Mouse (Mus musculus) testis, adult 2 months (tissue): Measurements from ENCODE around the gene Myl3. TPM values are rescaled to one million over a fixed set of nuclear protein-coding genes. Genes with fewer than 3 reads are reported as not detected.
A peak's percentile ranks its signal among the peaks of the same experiment; 100 is the strongest.

Source experiments
- H3K27ac ChIP-seq: fragments of 200-500 bp; 2 replicates; pipeline ENCODE4 v1.5.1; 2012; ENCODE audit warnings: low read depth, low read length; ENCODE audit not compliant: control insufficient read depth, insufficient read depth
- H3K27me3 ChIP-seq: fragments of 200-500 bp; 2 replicates; pipeline ENCODE4 v1.6.1; 2012; ENCODE audit warnings: mild to moderate bottlenecking, low read length, moderate library complexity; ENCODE audit not compliant: control insufficient read depth, insufficient read depth
- H3K36me3 ChIP-seq: fragments of 200-500 bp; 2 replicates; pipeline ENCODE4 v1.6.1; 2012; ENCODE audit warnings: mild to moderate bottlenecking, low read length; ENCODE audit not compliant: control insufficient read depth, insufficient read depth
- H3K4me1 ChIP-seq: fragments of 200-500 bp; 2 replicates; pipeline ENCODE4 v1.6.1; 2012; ENCODE audit warnings: low read length; ENCODE audit not compliant: control insufficient read depth, insufficient read depth
- H3K4me3 ChIP-seq: fragments of 200-500 bp; 2 replicates; pipeline ENCODE4 v1.5.1; 2012; ENCODE audit warnings: low read depth, mild to moderate bottlenecking, low read length, moderate library complexity, mixed read lengths; ENCODE audit not compliant: control insufficient read depth
- CTCF ChIP-seq: fragments of 200-500 bp; IDR thresholded peaks from 2 replicates; pipeline ENCODE4 v1.5.1; 2012; ENCODE audit warnings: low read depth, mild to moderate bottlenecking, inconsistent platforms, low read length, moderate library complexity; ENCODE audit not compliant: control insufficient read depth, insufficient read depth, insufficient replicate concordance
- POLR2A ChIP-seq: fragments of 200-500 bp; IDR thresholded peaks from 2 replicates; pipeline ENCODE4 v1.6.1; 2012; ENCODE audit warnings: low read depth, mild to moderate bottlenecking, inconsistent platforms, low read length, moderate library complexity; ENCODE audit not compliant: control insufficient read depth
- polyA plus RNA-seq: library from polyadenylated mRNA; depleted of rRNA; stranded (reverse); fragments of >200 nt; gene quantifications from 2 replicates; pipeline ENCODE4 v1.2.3, GENCODE M21; 2012

Gene Myl3
- polyA plus RNA-seq, 1 experiment, result 0.90 TPM

DNA sequence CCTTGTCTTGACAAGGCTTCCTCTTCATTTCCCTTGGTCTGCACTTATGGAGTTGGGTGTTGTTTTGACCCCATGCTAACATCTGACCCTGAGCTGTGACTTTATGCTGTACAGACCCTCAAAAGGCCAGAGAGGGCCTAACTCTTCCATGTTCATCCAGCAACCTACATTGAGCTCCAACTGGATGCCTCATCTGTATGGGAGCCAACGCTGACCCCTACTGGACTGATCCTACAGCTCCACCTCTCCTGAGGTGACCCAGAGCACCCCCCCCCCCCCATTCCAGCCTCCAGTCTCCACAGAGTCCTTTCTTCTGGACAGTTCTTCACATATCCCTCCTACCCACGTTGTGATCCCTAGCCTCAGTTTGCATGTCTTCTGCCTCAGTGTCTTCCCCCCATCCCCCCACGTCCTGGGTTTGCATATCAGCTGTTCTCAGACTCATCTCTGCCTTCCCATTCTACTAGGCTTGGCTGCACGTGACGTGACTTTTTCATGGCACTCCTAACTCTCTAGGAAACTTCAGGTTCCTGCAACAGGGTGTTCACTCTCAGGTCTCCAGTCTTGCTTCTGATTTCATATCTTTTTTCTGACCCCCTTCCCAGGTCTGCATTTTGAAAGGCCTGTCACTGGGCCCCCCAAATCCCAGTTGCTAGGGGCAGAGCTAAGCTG, 37.7 kb downstream of the Myl3 start:
- TF ChIP-seq CTCF, result no peak
- TF ChIP-seq POLR2A, result no peak
- no peaks in the 10 kb centered on the region for H3K27me3 ChIP-seq
- no peak overlapping the region for H3K27ac ChIP-seq
- no peak overlapping the region for H3K4me3 ChIP-seq
- no peaks in the 10 kb centered on the region for H3K36me3 ChIP-seq
- H3K4me1 ChIP-seq, result peaks cover 11% of the 10 kb centered on the region

DNA sequence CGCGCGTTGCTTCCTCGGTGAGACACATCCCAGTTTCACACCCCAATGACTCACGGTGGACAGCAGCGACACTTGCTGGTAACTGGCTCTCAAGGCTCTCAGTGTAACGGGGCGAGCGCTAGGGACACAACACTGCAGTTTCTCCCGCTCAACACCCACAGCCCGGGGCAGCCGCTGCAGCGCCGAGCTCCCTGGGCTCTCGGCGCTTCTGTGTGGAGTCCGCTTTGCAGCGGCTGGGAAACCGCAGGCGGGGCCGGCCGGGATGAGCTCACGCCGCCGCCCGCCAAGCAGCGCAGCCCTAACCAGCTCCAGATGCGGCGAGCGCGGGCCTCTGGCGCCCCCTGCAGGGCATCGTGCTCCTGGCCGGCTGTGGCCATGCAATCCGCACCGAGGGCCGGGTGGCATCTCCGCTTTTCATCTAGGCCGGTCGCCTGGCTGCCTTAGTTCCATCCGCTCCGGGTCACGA, 39.6 kb downstream of the Myl3 start:
- H3K4me1 ChIP-seq, result peaks cover 11% of the 10 kb centered on the region
- H3K36me3 ChIP-seq, result no peaks in the 10 kb centered on the region
- no peak overlapping the region for H3K27ac ChIP-seq
- peak overlapping the region; percentile 78 for H3K4me3 ChIP-seq
- TF ChIP-seq CTCF (peak; percentile 92), POLR2A (no peak)
- H3K27me3 ChIP-seq, result no peaks in the 10 kb centered on the region

GRCm38 (mm10) chr9:110781731-110782130, 40.1 kb downstream of the Myl3 start:
- Histone ChIP-seq H3K27me3 (no peaks in the 10 kb centered on the region), H3K4me1 (peaks cover 11% of the 10 kb centered on the region), H3K36me3 (no peaks in the 10 kb centered on the region), H3K27ac (no peak overlapping the region), H3K4me3 (peak overlapping the region; percentile 78)
- no peak for TF ChIP-seq CTCF
- no peak for TF ChIP-seq POLR2A

DNA sequence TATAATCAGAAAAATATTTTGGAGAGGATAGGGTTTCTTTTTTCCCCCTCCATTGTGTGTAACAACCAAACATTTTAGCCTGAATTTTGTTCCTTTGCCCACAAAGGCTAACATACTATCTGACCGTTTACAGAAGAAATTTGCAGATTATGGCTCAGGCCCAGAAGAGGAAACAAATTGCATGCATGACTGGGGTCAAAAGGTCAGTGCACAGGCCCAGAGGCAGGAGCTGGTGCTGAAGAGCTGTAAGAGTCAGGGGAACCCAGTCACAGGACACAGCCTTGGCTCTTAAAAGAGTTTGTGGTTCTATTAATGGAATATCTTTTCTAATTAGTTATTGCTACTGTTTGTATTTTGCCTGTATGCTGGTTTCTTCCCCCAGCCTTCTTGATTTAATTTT, 42.0 kb downstream of the Myl3 start:
- Histone ChIP-seq H3K27ac (no peak overlapping the region), H3K4me1 (peaks cover 11% of the 10 kb centered on the region), H3K4me3 (no peak overlapping the region), H3K27me3 (no peaks in the 10 kb centered on the region), H3K36me3 (no peaks in the 10 kb centered on the region)
- TF ChIP-seq POLR2A (no peak), CTCF (no peak)

DNA sequence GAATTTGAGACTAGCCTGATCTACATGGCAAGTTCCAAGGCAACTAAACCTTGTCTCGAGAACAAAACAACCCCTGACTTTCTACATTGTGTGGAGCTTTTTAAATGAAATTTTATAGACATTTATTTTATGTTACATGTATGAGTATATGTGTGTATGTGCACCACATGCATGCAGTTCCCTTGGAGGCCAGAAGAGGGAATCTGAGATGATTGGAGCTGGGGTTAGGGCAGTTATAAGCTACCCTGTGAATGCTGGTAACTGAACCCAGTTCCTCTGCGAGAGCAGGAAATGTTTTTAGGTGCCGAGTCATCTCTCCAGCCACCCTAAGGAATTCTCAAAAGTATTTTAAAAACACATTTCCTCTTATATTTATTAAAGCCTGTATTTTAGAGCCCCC, 46.5 kb downstream of the Myl3 start:
- Histone ChIP-seq H3K36me3 (no peaks in the 10 kb centered on the region), H3K4me3 (no peak overlapping the region), H3K27ac (no peak overlapping the region), H3K27me3 (no peaks in the 10 kb centered on the region), H3K4me1 (no peaks in the 10 kb centered on the region)
- TF ChIP-seq POLR2A (no peak), CTCF (no peak)

DNA sequence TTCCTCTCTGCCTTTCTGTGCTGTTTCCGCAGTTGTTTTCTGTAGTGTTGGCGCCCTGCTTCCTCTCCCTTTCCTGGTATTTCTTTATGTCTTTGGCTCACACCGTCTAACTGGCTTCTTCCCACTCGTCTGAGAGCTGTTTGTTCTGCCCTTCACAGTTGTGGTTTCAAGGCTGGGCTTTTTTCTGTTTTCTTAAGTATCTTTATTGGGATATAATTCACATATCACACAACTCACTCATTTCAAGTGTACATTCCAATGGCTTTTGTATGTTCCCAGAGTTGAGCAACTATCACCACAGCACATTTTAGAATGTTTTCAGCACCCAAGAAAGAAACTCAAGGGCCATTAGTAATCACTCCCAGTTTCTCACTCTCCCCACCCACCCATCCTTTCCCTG, 48.8 kb downstream of the Myl3 start:
- Histone ChIP-seq H3K27me3 (no peaks in the 10 kb centered on the region), H3K36me3 (no peaks in the 10 kb centered on the region), H3K4me3 (no peak overlapping the region), H3K27ac (no peak overlapping the region), H3K4me1 (no peaks in the 10 kb centered on the region)
- TF ChIP-seq POLR2A (no peak), CTCF (no peak)

GRCm38 (mm10) chr9:110797013-110797412, 55.4 kb downstream of the Myl3 start:
- peak; percentile 12; the same call in 1 of the 2 replicates for TF ChIP-seq POLR2A
- TF ChIP-seq CTCF, result no peak
- Histone ChIP-seq H3K4me3 (peak overlapping the region; percentile 58), H3K36me3 (no peaks in the 10 kb centered on the region), H3K27me3 (no peaks in the 10 kb centered on the region), H3K27ac (peak overlapping the region; percentile 30; the same call in 1 of the 2 replicates), H3K4me1 (peaks cover 17% of the 10 kb centered on the region)
